Mouse (Mus musculus) myocyte (in vitro differentiated cells): ENCODE data around the gene Gprasp1. TPM values are rescaled to one million over a fixed set of nuclear protein-coding genes. Genes with fewer than 3 reads are reported as not detected.

Source experiments
- H3K27me3 ChIP-seq: one replicate; pipeline ENCODE4 v1.6.1; 2011; ENCODE audit not compliant: control insufficient read depth, insufficient read depth, insufficient read length
- H3K36me3 ChIP-seq: one replicate; pipeline ENCODE4 v1.6.1; 2011; ENCODE audit not compliant: control insufficient read depth, insufficient read depth
- H3K4me2 ChIP-seq: one replicate; pipeline ENCODE4 v1.6.1; 2011; ENCODE audit warnings: low read depth, control low read depth
- H3K4me3 ChIP-seq: one replicate; pipeline ENCODE4 v1.5.1; 2011; ENCODE audit warnings: mild to moderate bottlenecking, control low read depth, moderate library complexity
- H3K79me2 ChIP-seq: one replicate; pipeline ENCODE4 v1.6.1; 2011; ENCODE audit not compliant: control insufficient read depth, insufficient read depth
- H3ac ChIP-seq: one replicate; pipeline ENCODE4 v1.6.1; 2011; ENCODE audit not compliant: control insufficient read depth, insufficient read length
- CEBPB ChIP-seq: IDR thresholded peaks from 2 replicates; pipeline ENCODE4 v1.6.1; 2011; ENCODE audit warnings: mild to moderate bottlenecking, moderate library complexity; ENCODE audit not compliant: poor library complexity, insufficient read depth, severe bottlenecking
- E2F4 ChIP-seq: IDR thresholded peaks from one replicate; pipeline ENCODE4 v1.6.1; 2011; ENCODE audit warnings: mild to moderate bottlenecking, control low read depth, moderate library complexity; ENCODE audit not compliant: insufficient read depth
- MAX ChIP-seq: IDR thresholded peaks from one replicate; pipeline ENCODE4 v1.6.1; 2011; ENCODE audit warnings: low read depth, mild to moderate bottlenecking, control low read depth
- MYOD1 ChIP-seq, 3 experiments: IDR thresholded peaks; one replicate each; pipeline ENCODE4 v1.6.1; 2011; ENCODE audit warnings: control low read depth in 2 of 3, low read depth in 2 of 3, mild to moderate bottlenecking in 2 of 3, moderate library complexity in 1 of 3; ENCODE audit not compliant: insufficient read length in 2 of 3, control insufficient read depth in 1 of 3
- MYOG ChIP-seq, 3 experiments: IDR thresholded peaks; one replicate each; pipeline ENCODE4 v1.6.1; 2011; ENCODE audit warnings: control low read depth in 2 of 3, low read depth in 2 of 3, mild to moderate bottlenecking in 2 of 3; ENCODE audit not compliant: insufficient read length in 2 of 3, control insufficient read depth in 1 of 3, insufficient read depth in 1 of 3
- POLR2A ChIP-seq: IDR thresholded peaks from one replicate; pipeline ENCODE4 v1.6.1; 2011; ENCODE audit warnings: low read depth, mild to moderate bottlenecking, control low read depth, moderate library complexity; ENCODE audit not compliant: insufficient read length
- POLR2AphosphoS2 ChIP-seq: IDR thresholded peaks from one replicate; pipeline ENCODE4 v1.6.1; 2011; ENCODE audit warnings: low read depth, control low read depth; ENCODE audit not compliant: insufficient read length
- REST ChIP-seq: IDR thresholded peaks from one replicate; pipeline ENCODE4 v1.6.1; 2011; ENCODE audit warnings: mild to moderate bottlenecking, control low read depth, moderate library complexity; ENCODE audit not compliant: insufficient read depth, insufficient read length
- SRF ChIP-seq: IDR thresholded peaks from one replicate; pipeline ENCODE4 v1.6.1; 2011; ENCODE audit warnings: low read depth; ENCODE audit not compliant: control insufficient read depth, insufficient read length
- TCF12 ChIP-seq: IDR thresholded peaks from one replicate; pipeline ENCODE4 v1.6.1; 2011; ENCODE audit warnings: mild to moderate bottlenecking, control low read depth; ENCODE audit not compliant: poor library complexity, insufficient read depth, severe bottlenecking
- TCF3 ChIP-seq: IDR thresholded peaks from one replicate; pipeline ENCODE4 v1.6.1; 2011; ENCODE audit warnings: low read depth, control low read depth; ENCODE audit not compliant: insufficient read length
- USF1 ChIP-seq: IDR thresholded peaks from one replicate; pipeline ENCODE4 v1.6.1; 2011; ENCODE audit warnings: low read depth, mild to moderate bottlenecking, control low read depth, moderate library complexity
- polyA plus RNA-seq: library from polyadenylated mRNA; unstranded; fragments of >200 nt; fragmentation: generic; extraction: Trizol; gene quantifications from one replicate; pipeline ENCODE4 v1.2.1, GENCODE M21; 2012; ENCODE audit warnings: missing spikeins

The Gprasp1 gene
- 5.8 TPM for polyA plus RNA-seq

GRCm38 (mm10) chrX:135742304-135743055, at the start of gene Gprasp1, which contains the start of gene Armcx5:
Gprasp1 (plus strand) TSS chrX:135742733.
Armcx5 (plus strand) TSS chrX:135742733.
- H3K27me3 ChIP-seq = no peaks in the 10 kb centered on the region
- H3K4me3 ChIP-seq = peak within 1 kb of the TSS; percentile 65
- no peak within 1 kb of the TSS for H3ac ChIP-seq
- no peak for TF ChIP-seq REST
- peak; percentile 66 for TF ChIP-seq POLR2A
- peak; percentile 76 for TF ChIP-seq SRF
- TF ChIP-seq POLR2AphosphoS2 = peak; percentile 71
- TF ChIP-seq TCF3 = no peak
- H3K4me2 ChIP-seq = peak within 1 kb of the TSS; percentile 82
- H3K79me2 ChIP-seq = peaks cover 15% of the 10 kb centered on the region
- H3K36me3 ChIP-seq = no peaks in the 10 kb centered on the region

GRCm38 (mm10) chrX:135693633-135694032, 48.9 kb upstream of the Gprasp1 start, which contains the start of gene Tcp11x2:
Tcp11x2 (minus strand) TSS chrX:135693790.
- no peak for TF ChIP-seq MYOG (IDR thresholded peaks at IDR 0.05; ENCODE audit: control insufficient read depth in 1 of 3, insufficient read depth in 1 of 3, insufficient read length in 2 of 3, low read depth in 2 of 3)
- no peak for TF ChIP-seq MAX
- TF ChIP-seq REST = no peak
- no peak for TF ChIP-seq E2F4
- TF ChIP-seq TCF12 = no peak
- no peak for TF ChIP-seq MYOD1 (IDR thresholded peaks at IDR 0.05; ENCODE audit: control insufficient read depth in 1 of 3, insufficient read length in 2 of 3, low read depth in 2 of 3)
- no peak for TF ChIP-seq POLR2A
- no peak for TF ChIP-seq CEBPB
- no peak for TF ChIP-seq USF1
- TF ChIP-seq POLR2AphosphoS2 = no peak
- no peak for TF ChIP-seq SRF
- no peak for TF ChIP-seq TCF3
- Histone ChIP-seq H3K4me2 (peak within 1 kb of the TSS; percentile 9), H3K36me3 (no peaks in the 10 kb centered on the region), H3K4me3 (no peak within 1 kb of the TSS), H3K27me3 (no peaks in the 10 kb centered on the region), H3ac (no peak within 1 kb of the TSS), H3K79me2 (no peaks in the 10 kb centered on the region)

GRCm38 (mm10) chrX:135703111-135703510, 39.4 kb upstream of the Gprasp1 start:
- Histone ChIP-seq H3K79me2 (no peaks in the 10 kb centered on the region), H3K27me3 (no peaks in the 10 kb centered on the region), H3K36me3 (no peaks in the 10 kb centered on the region), H3ac (no peak overlapping the region), H3K4me2 (no peak overlapping the region), H3K4me3 (no peak overlapping the region)
- TF ChIP-seq POLR2A = no peak
- no peak for TF ChIP-seq E2F4
- TF ChIP-seq TCF3 = no peak

- Histone ChIP-seq H3K36me3 (no peaks in the 10 kb centered on the region), H3K79me2 (no peaks in the 10 kb centered on the region), H3K27me3 (no peaks in the 10 kb centered on the region), H3ac (no peak overlapping the region), H3K4me2 (no peak overlapping the region), H3K4me3 (no peak overlapping the region)
- TF ChIP-seq TCF3 = no peak
- TF ChIP-seq SRF = no peak
Measured at GRCm38 (mm10) chrX:135704349-135704748, 38.2 kb upstream of the Gprasp1 start.

DNA sequence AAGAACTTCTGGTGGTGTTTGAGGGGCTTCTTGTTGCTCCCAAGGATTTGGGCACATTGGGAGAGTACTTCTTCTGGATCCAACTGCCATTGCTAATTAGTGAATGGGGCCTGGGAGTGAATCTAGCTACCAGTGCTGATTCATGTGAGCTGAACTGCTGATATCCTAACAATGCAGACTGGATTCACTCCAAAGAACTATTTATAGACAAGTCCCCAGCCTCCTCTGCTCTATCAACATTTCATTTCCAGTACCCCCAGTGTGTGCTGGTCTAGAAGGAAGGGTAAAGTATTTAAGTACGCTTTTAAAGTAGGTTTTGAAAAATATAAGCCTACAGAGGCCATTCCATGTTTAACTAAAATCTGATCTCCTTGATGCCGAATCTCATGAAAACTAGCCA, 29.7 kb upstream of the Gprasp1 start:
- Histone ChIP-seq H3K4me3 (no peak overlapping the region), H3K27me3 (no peaks in the 10 kb centered on the region), H3ac (no peak overlapping the region), H3K36me3 (no peaks in the 10 kb centered on the region), H3K79me2 (no peaks in the 10 kb centered on the region), H3K4me2 (no peak overlapping the region)
- TF ChIP-seq MYOG (IDR thresholded peaks at IDR 0.05; ENCODE audit: control insufficient read depth in 1 of 3, insufficient read depth in 1 of 3, insufficient read length in 2 of 3, low read depth in 2 of 3) = no peak
- no peak for TF ChIP-seq MYOD1 (IDR thresholded peaks at IDR 0.05; ENCODE audit: control insufficient read depth in 1 of 3, insufficient read length in 2 of 3, low read depth in 2 of 3)
- no peak for TF ChIP-seq E2F4
- TF ChIP-seq TCF12 = no peak
- no peak for TF ChIP-seq CEBPB
- TF ChIP-seq REST = no peak
- TF ChIP-seq POLR2A = no peak
- TF ChIP-seq TCF3 = no peak
- no peak for TF ChIP-seq POLR2AphosphoS2
- no peak for TF ChIP-seq MAX
- TF ChIP-seq USF1 = no peak
- TF ChIP-seq SRF = no peak
